Mouse (Mus musculus): ENCODE data around the gene Hddc3.

- TF ChIP-seq CTCF (IDR thresholded peaks at IDR 0.05; ENCODE audit: low read depth) (no peak), EP300 (IDR thresholded peaks at IDR 0.05; ENCODE audit: low read depth) (no peak)
Measured at GRCm38 (mm10) chr7:80356351-80356750, 13.4 kb downstream of the Hddc3 start.

All from liver, embryonic 14.5 days (tissue).